Mouse (Mus musculus) olfactory bulb, adult 2 months (tissue): ENCODE data around the gene Ell.

Source experiments
- CTCF ChIP-seq: fragments of 200-500 bp; IDR thresholded peaks from 2 replicates; pipeline ENCODE4 v1.5.1; 2012; ENCODE audit warnings: low read depth, mild to moderate bottlenecking, low read length, moderate library complexity; ENCODE audit not compliant: insufficient read depth
- POLR2A ChIP-seq: fragments of 200-500 bp; IDR thresholded peaks from 2 replicates; pipeline ENCODE4 v1.6.1; 2012; ENCODE audit warnings: mild to moderate bottlenecking, low read depth, low read length, moderate library complexity; ENCODE audit not compliant: insufficient read depth

DNA sequence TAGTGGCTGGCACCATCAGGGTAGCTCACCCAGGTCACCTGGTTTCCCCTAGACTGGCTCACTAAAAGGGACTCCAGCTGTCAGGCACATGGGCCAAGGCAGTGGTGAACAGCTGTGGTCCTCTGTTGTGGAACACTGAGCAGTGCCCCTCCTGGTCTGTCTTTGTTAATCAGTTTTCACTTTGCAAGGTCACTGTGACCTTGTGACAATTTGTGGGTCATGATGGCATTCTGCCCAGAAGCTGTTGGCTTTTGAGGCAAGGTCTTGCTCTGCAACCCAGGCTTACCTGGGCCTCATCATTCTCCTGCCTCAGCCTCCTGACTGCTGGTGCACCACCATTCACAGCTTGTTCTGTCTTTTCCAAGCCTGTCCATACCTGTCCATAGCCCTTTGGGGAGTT is 31.1 kb downstream of the Ell start:
- TF ChIP-seq CTCF: no peak
- TF ChIP-seq POLR2A: no peak
